Mouse (Mus musculus) A20 (cell line): ENCODE measurements at regions not wholly inside any gene's neighbourhood (a gene's known extent, or its start where the extent isn't known, plus 50 kb on each side); places are given as distances from the start of the nearest gene placed in this dataset.

Source experiments
- DNase-seq: peaks from one replicate; pipeline ENCODE4 v3.0.0-alpha.2; 2011; ENCODE audit warnings: low read depth, low spot score

DNA sequence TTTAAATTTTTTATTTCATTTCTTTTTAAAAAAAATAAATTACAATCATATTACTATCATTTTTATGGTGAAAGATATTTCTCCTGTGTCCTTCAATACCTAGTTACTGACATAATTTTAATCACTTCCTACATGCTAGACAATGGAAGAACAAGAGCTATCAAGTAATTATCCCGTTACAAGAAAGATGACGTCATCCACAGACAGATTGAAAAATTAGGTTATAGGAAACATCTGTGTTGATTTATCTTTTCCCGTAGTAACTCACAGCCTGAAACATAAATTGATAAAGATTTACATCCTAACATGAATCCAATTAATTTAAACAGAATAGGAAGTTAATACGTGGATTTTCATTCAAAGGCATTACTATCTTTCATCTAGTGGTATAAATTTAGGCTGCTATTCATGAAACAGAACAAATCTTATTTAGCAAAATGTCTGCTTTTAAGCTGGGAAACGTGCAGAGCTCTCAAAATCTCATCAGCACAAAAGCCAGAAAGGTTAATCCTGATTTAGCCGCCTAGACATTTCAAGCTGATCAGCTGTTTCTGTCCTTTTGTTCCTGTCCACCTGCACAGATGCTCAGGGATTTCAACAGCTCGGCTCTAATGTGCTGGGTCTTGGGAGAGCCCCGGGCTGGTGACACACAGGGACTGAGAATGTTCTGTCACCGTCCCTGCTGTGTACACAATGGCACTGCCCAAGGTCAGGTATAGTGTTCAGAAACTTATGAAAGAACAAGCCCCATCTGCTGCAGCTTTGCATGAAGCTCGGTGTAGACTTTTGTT, 189.0 kb upstream of the Cd180 start:
- DNase-seq, result no peak

DNA sequence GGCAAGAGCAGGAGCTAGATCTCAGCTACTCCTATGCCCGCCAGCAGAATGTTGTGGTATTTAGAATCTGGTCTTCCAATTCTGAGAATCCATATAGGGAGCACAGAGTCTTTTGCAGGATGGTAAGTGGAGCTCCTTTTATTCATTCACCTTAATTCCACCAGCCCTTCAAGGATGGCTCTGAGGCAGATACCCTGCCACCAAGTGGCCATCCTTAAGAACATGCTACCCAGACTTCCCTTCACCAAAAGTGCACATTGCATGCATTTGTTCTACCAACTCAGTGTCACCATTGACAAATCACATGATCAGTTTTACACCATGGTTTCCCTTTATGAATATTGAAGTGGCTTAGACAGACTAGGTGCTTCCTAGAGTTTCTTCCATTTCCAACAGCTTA, 186.1 kb upstream of the Cd180 start:
- no peak for DNase-seq

DNA sequence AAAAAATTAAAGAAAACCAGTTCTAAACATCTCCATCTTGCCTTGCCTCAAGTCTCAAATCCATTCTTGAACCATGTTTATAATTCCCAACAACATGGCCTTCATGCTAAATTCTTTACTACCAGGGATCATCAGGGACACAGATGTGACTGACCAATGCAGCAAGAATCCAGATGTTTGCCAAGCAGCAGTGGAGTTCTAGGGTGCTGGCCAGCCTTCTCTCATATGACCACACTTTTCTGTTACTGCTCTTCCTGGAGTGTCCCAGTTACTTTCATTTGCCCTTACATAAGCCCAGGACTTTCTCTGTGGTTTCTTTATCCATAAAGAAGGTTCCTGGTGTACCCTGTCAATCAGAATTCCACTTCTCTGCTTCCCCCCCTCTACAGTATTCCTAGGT, 185.4 kb upstream of the Cd180 start:
- DNase-seq, result no peak

DNA sequence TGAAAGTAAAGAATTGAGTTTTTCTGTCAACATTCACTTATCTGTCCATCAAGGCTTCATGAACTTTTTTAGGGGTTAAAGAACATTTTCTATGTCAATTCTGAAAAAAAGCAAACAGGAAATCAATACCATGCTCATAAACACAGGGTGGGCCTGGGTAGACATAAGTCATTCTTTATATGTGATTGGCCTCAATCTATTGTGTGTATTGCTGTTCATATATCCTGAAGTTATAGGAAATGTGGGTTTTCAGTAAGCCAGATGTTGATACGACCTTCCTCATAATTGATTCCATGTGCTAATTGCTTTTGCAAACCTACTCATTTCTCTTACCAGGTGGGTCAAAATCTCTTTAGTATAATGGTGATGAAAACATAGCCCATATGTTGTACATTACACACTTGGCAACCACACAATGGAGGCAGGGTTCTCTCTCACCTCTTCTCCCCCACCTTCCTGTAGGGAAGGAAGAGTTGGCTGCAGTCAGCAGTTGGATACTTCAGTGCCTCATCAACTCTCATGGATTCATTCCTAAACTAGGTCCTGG, 182.6 kb upstream of the Cd180 start:
- no peak for DNase-seq

DNA sequence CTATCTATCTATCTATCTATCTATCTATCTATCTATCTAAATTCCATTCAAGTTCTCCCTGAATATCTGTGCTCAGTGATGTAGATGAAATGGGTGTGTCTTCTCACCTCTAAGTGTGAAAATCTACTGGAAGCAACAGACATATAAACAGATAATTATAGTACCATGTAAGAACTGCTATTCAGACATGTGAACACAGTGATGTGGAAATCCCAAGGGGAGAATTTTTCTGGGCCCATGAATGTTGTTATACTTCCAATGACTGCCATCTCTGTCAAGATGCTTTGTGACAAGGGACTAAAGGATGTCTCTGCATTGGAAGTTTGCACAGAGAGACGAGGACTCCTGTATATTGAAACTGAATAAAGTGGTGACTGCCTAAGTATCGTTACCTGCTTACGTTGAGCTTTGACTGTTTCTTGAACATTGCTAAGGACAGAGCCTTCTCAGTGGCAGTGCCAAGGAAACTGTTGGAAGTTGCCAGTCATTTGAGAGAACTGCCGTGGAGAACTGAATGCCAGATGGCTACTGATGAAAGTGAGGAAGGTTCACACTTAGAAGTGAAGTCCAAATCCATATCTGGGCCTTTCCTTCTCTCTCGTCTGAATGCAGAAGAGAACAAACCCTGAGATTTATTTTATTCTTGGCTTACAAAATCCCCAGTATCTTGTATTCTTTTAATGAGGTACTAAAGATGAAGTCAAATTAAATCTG, 175.0 kb upstream of the Cd180 start:
- DNase-seq, result no peak

DNA sequence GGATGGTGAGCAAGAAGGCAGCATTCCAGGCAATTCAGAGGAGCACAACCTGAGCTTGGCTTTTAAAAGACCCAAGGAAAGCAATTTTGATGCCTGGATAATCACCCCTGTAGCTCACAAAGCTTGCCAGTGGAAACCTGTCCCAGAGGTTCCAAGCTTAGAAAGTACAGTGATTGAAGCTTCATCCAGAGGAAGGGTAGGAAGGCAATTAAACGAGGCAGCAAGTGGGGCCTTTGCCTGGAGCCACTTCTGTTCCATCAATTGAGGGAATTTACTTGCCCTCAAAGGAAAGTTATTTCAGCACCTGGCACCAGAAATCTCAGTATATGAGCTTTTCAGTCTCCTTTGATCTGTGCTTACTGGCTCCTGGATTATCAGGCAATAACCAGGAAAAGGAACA, 171.9 kb upstream of the Cd180 start:
- DNase-seq, result no peak

DNA sequence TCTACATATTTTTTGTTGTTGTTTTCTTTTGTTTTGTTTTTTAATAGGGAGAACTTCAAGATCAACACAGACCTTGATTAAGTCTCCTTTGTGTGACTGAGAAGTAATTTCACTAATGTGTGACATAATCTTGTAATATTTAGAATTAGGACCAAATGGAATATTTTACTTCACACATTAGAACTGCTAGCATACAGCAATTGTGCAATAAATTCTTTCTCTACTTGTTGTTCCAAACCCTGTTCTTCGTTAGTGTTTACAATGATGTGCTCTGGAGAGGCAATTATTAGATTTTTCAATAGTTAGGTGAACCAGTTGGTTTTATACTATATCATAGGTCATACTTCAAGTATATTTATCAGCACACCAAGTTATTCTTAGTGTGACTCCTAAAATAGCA, 171.3 kb upstream of the Cd180 start:
- no peak for DNase-seq

DNA sequence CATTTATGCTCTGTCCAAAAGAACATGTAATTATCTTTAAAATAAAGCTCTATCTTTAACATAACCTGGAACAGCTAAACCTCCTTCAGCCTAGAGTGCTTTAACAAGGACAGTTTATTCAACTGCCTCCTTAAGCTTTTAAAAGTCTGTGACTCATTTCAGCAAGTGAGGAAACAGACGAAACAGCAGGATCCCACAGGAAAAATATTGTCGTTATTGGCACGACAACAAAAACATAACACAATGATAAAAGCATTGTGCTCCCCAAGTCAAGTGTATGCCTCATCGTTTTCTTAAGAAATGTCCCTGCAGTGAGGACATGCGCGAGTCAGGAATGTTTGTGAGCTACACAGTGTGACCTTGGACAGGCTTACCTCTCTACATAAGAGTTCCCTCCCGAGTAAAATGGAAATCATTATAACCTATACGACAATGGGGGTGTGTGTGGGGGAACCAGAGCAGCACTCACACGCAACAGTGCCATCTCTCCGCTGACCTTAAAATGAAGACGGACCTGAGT, 166.7 kb upstream of the Cd180 start:
- no peak for DNase-seq

DNA sequence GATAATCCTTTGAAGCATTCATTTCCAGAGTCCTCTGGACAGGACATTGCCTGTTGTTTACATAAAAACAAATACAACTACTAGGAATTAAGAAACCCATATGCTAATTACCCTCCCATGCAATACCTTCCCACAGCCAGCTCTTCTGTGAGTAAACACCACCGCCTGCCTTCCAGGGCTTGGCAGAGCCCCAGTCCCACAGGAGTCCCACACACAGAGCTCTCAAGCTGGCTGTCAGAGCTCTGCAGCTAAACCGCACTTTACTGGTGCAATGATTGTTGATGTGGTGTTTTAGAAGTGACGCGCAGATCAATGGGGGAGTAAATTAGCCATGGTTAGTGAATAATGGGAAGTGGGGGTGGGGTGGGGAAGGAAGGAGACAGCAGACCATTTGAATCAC, 159.6 kb upstream of the Cd180 start:
- DNase-seq, result no peak

DNA sequence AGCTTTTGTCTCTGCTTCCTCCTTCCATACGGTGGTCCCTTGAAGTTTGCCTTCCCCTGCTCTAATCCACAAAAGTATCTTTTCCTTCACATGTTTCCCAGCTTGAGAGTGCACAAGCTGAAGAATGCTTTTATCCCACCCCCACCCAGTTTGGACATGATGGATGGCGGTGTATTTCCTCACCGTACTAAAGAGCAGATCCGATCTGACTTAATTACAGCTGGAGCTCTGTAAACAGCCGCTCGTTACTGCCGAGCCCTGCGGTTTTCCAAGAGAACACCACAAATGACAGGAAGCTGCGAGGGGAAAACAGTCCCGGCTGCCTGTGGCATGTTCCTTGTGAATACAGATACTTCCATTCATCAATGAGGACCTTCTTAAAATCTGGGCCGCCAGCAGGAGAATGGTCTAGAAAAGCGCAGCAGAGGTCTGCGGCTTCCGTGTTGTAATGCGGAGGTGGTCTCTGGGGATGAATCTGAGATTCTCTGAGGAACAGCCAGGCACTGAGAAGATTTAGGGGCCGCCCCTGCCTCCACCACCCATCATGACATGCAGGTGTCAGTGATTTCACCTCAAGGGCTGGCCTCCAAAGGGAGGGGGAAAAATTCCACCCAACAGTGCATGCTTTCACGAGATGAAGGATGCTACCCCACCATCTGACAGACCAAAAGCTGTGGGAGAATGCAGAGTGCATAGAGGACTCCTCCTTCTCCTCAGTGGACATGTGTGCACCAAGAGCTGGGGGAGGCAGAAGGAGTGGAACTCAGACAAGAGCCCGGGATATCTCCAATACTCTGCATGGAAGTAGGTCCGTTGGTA, 155.7 kb upstream of the Cd180 start:
- no peak for DNase-seq

DNA sequence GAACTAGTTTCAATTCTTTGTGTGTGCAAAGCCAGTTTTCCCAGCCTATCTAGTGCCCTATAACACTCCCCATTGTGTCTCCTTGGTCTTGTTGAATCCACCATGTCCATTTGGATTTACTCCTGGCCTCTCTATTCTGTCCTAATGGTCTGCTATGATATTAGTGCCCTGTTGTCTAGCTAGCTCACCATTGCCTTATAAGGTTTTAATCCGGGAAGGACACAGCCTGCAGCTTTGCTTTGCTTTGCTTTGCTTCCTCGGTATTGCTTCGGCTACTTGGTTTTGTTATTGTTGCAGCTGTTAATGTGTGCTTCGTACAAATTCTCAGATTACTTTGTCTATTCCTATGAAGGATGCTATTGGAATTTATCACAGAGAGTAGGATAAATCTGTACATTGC, 152.9 kb upstream of the Cd180 start:
- DNase-seq, result no peak

DNA sequence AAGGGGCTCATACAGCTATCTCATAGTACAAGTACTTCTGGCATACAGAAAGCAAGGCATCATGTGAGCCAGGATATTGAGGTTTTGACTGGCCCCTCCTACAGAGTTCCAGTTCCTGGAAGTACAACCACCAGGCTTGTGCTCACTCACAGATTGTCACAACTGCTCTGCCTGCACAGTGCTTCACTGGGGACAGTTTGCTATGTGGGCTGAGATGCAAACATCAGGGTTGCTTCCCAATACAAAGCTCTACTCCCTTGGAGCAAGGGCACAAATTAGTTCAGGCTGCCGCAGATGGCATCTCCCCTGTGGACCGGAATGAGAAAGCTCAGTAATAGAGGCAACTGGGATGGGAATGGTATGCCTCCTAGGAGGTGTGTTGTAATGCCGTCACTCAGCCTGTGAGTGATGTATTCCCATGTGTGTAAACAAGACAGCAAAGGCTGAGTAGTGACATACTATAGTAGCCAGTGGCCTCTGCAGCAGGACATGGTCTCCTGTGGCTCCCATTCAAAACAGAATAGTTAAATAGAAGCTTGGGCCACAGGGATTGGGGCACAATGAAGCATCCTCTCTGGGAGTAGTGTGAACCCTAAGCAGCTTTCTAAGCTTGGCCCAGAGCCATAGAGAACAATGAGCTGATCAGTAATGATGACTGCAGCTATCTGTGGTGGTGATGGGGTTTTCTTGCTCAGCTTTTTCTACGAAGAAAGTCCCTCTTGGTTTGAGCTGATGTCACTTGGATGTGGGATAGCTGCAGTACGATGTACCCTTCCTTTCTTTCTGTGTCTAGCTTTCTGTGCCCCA, 148.8 kb upstream of the Cd180 start:
- DNase-seq, result no peak

DNA sequence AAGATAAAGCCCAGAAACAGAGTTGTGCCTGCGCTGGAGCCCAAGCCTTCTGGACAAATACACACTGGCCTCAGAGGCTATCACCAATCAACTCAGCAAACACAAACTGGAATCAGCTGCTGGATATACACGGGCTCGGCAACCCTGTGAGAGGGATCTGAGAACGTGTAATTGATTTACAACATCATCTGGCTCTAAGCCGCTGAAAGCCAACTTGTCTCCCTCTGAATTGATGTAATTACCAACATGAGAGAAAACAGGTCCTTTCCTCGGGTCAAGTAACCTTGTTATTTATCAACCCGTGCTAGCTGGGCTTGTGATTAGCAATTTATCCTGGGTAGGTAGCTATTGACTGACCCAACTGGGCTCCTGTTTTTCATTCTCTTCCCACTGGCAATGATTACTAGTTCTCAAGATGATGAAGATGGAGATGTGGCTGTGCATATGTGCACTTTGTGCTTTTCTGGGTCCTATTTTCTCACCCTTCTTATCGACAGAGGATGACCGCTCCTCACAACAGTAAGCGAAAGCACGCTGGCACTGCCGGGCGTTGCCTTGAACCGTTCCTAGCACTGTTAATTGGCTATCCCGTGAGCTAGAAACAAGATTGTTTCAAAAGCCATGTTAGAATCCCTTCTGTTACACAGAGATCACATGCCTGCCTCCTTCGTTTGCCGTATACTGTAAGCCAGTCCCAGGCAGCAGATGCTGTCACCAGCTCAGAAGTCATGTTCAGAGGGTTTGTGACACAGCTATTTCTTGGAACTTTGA, 147.3 kb upstream of the Cd180 start:
- no peak for DNase-seq

DNA sequence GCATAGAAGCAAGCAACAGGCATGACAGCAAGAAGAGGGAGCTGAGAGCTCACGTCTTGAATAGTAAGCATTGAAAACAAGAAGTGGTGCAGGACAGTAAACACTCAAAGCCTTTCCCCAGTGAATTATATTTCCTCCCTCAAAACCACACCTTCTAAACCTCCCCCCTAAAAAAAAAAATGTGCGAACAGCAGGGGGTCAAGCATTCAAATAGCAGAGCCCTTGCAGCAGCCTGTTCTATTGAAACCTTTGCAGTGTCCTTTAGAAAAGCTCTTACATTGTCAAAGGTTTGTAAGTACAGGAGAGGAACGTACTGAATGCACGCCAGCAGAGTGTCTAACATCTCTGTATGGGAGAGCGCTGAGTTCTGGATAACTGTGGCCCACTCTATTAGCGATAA, 145.1 kb upstream of the Cd180 start:
- DNase-seq, result no peak

DNA sequence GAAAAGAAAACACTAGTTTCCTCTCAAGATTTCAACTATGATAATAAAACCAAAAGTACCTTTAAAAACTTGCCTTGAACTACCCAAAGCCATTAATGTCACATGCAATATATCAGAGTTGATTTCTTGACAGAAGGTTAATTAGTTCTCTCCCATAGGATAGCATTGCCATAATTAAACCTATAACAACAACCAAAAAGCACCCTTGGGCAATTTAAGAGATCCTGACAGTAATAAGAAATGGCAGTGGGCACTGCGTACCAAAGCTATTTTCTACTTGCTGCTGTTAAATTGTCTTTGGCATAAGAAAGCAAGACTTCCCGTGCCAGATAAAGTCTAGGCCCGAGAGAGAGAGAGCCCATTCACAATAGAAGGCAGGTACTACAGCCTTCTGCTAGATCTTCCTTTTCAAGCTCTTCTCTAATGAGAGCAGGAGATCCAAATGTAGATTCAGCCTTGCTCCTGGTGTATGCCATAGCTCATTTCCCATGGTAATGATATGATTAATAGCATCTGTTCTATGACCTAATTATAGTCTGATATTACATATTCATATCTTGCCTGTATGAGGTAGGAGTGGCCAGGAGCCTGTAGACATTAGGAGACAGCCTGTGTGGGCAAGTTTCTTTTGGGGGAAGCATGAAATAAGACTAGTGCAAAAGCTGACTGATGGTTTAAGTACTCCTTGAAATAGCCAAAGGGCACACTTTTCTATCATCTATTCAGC, 126.3 kb upstream of the Cd180 start:
- DNase-seq, result no peak

DNA sequence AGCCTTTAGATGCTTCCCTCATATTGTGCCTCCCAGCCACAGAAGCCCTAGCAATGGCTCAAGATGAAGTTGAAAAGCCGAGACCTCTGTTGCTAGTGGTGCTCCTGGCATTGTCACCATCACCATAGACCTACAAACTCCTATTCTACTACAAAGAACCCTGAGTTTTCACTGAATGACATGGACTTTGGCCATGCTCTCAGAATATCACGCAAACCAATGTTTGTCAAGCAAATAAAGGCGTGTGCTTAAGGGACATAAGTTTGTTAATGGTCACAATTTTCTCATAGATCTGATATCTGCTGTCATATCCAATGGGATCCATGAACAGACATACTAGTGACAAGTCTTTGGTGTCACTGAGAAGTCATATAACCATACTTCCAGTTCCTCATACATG, 123.8 kb upstream of the Cd180 start:
- no peak for DNase-seq

DNA sequence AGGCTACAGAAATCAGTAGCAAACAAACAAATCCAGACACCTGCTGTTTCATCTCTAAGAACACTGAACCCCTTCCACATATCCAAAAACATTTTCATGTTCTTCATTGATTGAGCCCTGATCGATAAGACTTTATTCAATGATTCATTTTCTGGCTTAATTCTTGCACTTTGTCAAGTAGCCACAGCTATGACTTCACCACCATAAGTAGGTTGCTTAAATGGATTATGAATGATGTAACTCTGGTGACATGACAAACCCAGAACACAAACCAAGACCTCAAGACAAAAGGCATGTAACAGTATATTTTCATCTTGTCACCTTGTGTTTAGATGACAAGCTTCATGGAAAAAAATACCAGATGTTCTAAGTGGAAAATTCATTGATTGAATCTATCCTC, 123.1 kb upstream of the Cd180 start:
- no peak for DNase-seq

DNA sequence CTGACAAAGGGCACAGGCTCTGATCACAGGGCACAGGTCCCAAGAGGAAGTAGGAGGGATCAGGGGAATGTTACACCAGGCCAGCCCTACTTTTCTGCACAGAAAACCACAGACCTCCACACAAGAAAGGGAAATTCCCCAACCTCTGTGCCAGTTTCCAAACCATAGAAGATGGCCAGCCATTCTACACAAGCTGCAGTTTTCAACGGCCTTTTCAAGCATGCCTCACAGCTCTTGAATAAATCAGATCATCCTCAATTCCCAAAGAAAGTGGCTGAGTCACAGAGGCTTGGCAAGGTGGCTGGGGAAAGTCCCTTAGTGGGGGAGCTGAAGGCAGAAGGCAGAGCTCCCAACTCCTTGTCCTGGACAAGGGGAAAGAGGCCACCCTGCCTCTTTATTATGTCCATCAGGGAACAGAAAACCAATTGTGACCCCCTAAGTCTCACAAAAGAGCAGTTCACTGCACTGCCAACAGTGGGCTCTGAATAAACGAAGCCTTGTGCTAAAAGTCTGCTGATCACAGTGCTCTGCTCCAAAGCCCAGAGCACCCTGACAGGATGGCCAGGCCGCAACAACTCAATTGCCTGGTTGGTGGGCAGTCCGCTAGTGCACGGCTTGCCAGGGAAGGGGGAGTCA, 120.0 kb upstream of the Cd180 start:
- no peak for DNase-seq
